17 mouse cellular contexts compared by ENCODE assay signal in the genomic region with DNA sequence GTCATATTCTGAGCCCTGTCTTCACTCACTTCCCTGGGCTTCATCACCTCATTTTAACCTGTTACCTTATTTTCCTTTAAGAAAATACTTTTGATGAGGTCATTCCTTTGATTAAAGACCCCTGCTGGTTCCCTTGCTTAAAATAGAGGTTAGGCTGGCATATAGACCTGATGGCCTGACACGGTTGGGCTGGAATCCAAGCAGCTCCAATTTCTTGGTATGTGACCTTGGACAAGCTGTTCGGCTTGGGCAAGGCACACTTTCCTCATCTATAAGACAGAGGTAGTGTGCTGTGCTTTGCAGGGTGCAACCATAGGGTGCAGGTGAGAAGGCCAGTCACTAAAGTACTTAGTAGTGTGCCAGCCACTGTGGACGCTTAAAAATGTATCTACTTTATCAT.
DNase-seq lines count a peak whose midpoint lies in the region.
"Had no signal": no experiment of that assay in that cellular context is flagged by ENCODE, and none has a peak within 500 bp of the region (broad histone marks: within the 10 kb centered on the region; RNA-seq: fewer than 3 reads in every experiment).

No protein-coding gene starts in this region.

- WGBS in midbrain, embryonic 10.5 days, result 84% methylated on average over 3 of the region's 3 CpGs

- intact Hi-C loops in gastrocnemius, postnatal 14 days (cut with DNase I; ENCODE audit: low total_unique reads), result no loop called here

- H3K36me3 ChIP-seq in midbrain, embryonic 10.5 days, result no peaks in the 10 kb centered on the region
- H3K36me3 ChIP-seq: embryonic facial prominence, embryonic 10.5 days; heart, embryonic 15.5 days; hindbrain, embryonic 13.5 days had no signal

- H3K4me3 ChIP-seq in midbrain, embryonic 10.5 days, result no peak overlapping the region
- H3K4me3 ChIP-seq: embryonic facial prominence, embryonic 10.5 days; forebrain, embryonic 13.5 days; heart, adult 2 months; heart, embryonic 15.5 days; hindbrain, embryonic 13.5 days had no signal

- no peak overlapping the region for H3K27ac ChIP-seq in midbrain, embryonic 10.5 days (replicated peaks)
- H3K27ac ChIP-seq: embryonic facial prominence, embryonic 10.5 days; forebrain, embryonic 13.5 days; heart, adult 2 months; heart, embryonic 15.5 days; hindbrain, embryonic 13.5 days; hindbrain, postnatal 0 days had no signal

- H3K9me3 ChIP-seq in midbrain, embryonic 10.5 days (replicated peaks), result no peaks in the 10 kb centered on the region
- H3K9me3 ChIP-seq: embryonic facial prominence, embryonic 10.5 days; forebrain, embryonic 13.5 days; heart, embryonic 15.5 days; hindbrain, embryonic 13.5 days had no signal

- H3K27me3 ChIP-seq in midbrain, embryonic 10.5 days (ENCODE audit: low read depth, poor library complexity, severe bottlenecking), result no peaks in the 10 kb centered on the region
- H3K27me3 ChIP-seq: forebrain, embryonic 13.5 days; heart, embryonic 15.5 days; hindbrain, embryonic 13.5 days had no signal

- peak; percentile 72 for DNase-seq in gastrocnemius, adult 18-20 months (ENCODE audit: low spot score)
- no peak for DNase-seq in gastrocnemius, postnatal 14 days
- peak; percentile 27 for DNase-seq in R1 (ENCODE audit: low read depth, low spot score)
- peak; percentile 30 for DNase-seq in ZHBTc4 (ENCODE audit: low read depth, low spot score)
- DNase-seq in skeletal muscle tissue, adult 2 months (ENCODE audit: low read depth, low spot score), result peak; percentile 59
- DNase-seq in midbrain, embryonic 10.5 days (ENCODE audit: low spot score), result no peak
- DNase-seq: adrenal gland, postnatal 10 days; cerebellum, adult 18-20 months; forebrain, postnatal 0 days; heart, adult 2 months; heart, postnatal 14 days; kidney, adult 11 months had no signal

- no peaks in the 10 kb centered on the region for H3K4me1 ChIP-seq in midbrain, embryonic 10.5 days
- H3K4me1 ChIP-seq: embryonic facial prominence, embryonic 10.5 days; forebrain, embryonic 13.5 days; hindbrain, embryonic 13.5 days had no signal

Comparison
In these comparisons a context has a peak if more than half of its experiments do, and no peak if none do; other contexts are left out.
1. DNase-seq: peak in gastrocnemius, adult 18-20 months (single experiment), R1 (single experiment), ZHBTc4 (single experiment) and skeletal muscle tissue, adult 2 months (single experiment); none in gastrocnemius, postnatal 14 days (single experiment) and midbrain, embryonic 10.5 days (single experiment).